ENCODE assay signal across 11 mouse cellular contexts in genomic region chr4:105365076-105365475, GRCm38 (mm10).
DNase-seq lines count a peak whose midpoint lies in the region; ATAC-seq and TF ChIP-seq lines count a peak whose summit lies in the region.
"Had no signal": no experiment of that assay in that cellular context is flagged by ENCODE, and none has a peak within 500 bp of the region (broad histone marks: within the 10 kb centered on the region; RNA-seq: fewer than 3 reads in every experiment).

No protein-coding gene starts in this region.

- H3K27me3 ChIP-seq in lung, embryonic 14.5 days (ENCODE audit: insufficient read depth, low read length), result no peaks in the 10 kb centered on the region
- no peaks in the 10 kb centered on the region for H3K27me3 ChIP-seq in hindbrain, embryonic 12.5 days
- H3K27me3 ChIP-seq: limb, embryonic 12.5 days had no signal

- ATAC-seq in cerebellum, adult (ENCODE audit: insufficient number of reproducible peaks, low FRiP score, low TSS enrichment), result 0 out of 2 replicates have a peak, but pooled peaks have one; percentile 20
- peak; percentile 90 for ATAC-seq in lung, embryonic 14.5 days (ENCODE audit: insufficient read depth)
- no peak for ATAC-seq in hindbrain, embryonic 12.5 days (ENCODE audit: low FRiP score)
- no peak for ATAC-seq in megakaryocyte-erythroid progenitor cell, adult 5-6 weeks (replicated peaks; ENCODE audit: low FRiP score, low TSS enrichment, poor library complexity, severe bottlenecking)
- ATAC-seq: activated CD4-positive, CD25-positive, alpha-beta regulatory T cell, adult 4 months had no signal

- no peak overlapping the region for H3K9ac ChIP-seq in lung, embryonic 14.5 days
- no peak overlapping the region for H3K9ac ChIP-seq in hindbrain, embryonic 12.5 days
- H3K9ac ChIP-seq: limb, embryonic 12.5 days had no signal

- H3K36me3 ChIP-seq in lung, embryonic 14.5 days (ENCODE audit: insufficient read depth), result no peaks in the 10 kb centered on the region
- H3K36me3 ChIP-seq in hindbrain, embryonic 12.5 days, result no peaks in the 10 kb centered on the region
- H3K36me3 ChIP-seq: limb, embryonic 12.5 days had no signal

- DNase-seq in cerebellum, adult 9-11 months, result no peak
- DNase-seq in urinary bladder, postnatal 14 days (ENCODE audit: low spot score), result peak; percentile 10
- no peak for DNase-seq in urinary bladder, postnatal 36 days (ENCODE audit: low spot score in 2 of 2)
- DNase-seq in lung, embryonic 14.5 days, result peak; percentile 81
- DNase-seq in layer of hippocampus, adult 2 months (ENCODE audit: low spot score in 2 of 2), result no peak

- no peaks in the 10 kb centered on the region for H3K9me3 ChIP-seq in lung, embryonic 14.5 days (ENCODE audit: low read depth, low read length)
- no peaks in the 10 kb centered on the region for H3K9me3 ChIP-seq in hindbrain, embryonic 12.5 days (replicated peaks)
- H3K9me3 ChIP-seq: limb, embryonic 12.5 days; megakaryocyte, embryonic 14.5 days had no signal

- H3K4me2 ChIP-seq in lung, embryonic 14.5 days, result no peak overlapping the region
- H3K4me2 ChIP-seq in hindbrain, embryonic 12.5 days (replicated peaks), result no peak overlapping the region
- H3K4me2 ChIP-seq: limb, embryonic 12.5 days had no signal

- no peaks in the 10 kb centered on the region for H3K4me1 ChIP-seq in lung, embryonic 14.5 days (ENCODE audit: insufficient read depth)
- H3K4me1 ChIP-seq in hindbrain, embryonic 12.5 days, result no peaks in the 10 kb centered on the region

- 37% methylated on average over 5 of the region's 5 CpGs for WGBS in lung, embryonic 14.5 days
- 73% methylated on average over 5 of the region's 5 CpGs for WGBS in hindbrain, embryonic 12.5 days

- peak overlapping the region; percentile 19; the same call in 1 of the 2 replicates for H3K27ac ChIP-seq in lung, embryonic 14.5 days (ENCODE audit: low read depth)
- no peak overlapping the region for H3K27ac ChIP-seq in hindbrain, embryonic 12.5 days
- H3K27ac ChIP-seq in layer of hippocampus, adult 2 months, result no peak overlapping the region
- H3K27ac ChIP-seq: limb, embryonic 12.5 days had no signal

- no peak overlapping the region for H3K4me3 ChIP-seq in lung, embryonic 14.5 days (ENCODE audit: low read depth, low read length)
- H3K4me3 ChIP-seq in hindbrain, embryonic 12.5 days, result no peak overlapping the region
- H3K4me3 ChIP-seq in layer of hippocampus, adult 2 months, result no peak overlapping the region
- H3K4me3 ChIP-seq: limb, embryonic 12.5 days; megakaryocyte, embryonic 14.5 days had no signal

- TF ChIP-seq CTCF in lung, embryonic 14.5 days (IDR thresholded peaks at IDR 0.05; ENCODE audit: low read depth), result no peak
- no peak for TF ChIP-seq CTCF in layer of hippocampus, adult 2 months (conservative IDR thresholded peaks at IDR 0.05)

Comparison
In these comparisons a context has a peak if more than half of its experiments do, and no peak if none do; other contexts are left out.
1. DNase-seq: peak in urinary bladder, postnatal 14 days (single experiment) and lung, embryonic 14.5 days (single experiment); none in cerebellum, adult 9-11 months (single experiment), urinary bladder, postnatal 36 days (0 of 2) and layer of hippocampus, adult 2 months (0 of 2).
2. ATAC-seq: peak in cerebellum, adult (single experiment) and lung, embryonic 14.5 days (single experiment); none in hindbrain, embryonic 12.5 days (single experiment) and megakaryocyte-erythroid progenitor cell, adult 5-6 weeks (single experiment).